Mouse (Mus musculus) thymus, adult 2 months (tissue): ENCODE measurements around the gene Gm20498. TPM values are rescaled to one million over a fixed set of nuclear protein-coding genes. Genes with fewer than 3 reads are reported as not detected.

Source experiments
- DNase-seq: peaks from one replicate; pipeline ENCODE4 v3.0.0; 2021
- H3K27ac ChIP-seq: fragments of 200-500 bp; 2 replicates; pipeline ENCODE4 v1.5.1; 2012; ENCODE audit warnings: low read length, control low read depth; ENCODE audit not compliant: control insufficient read depth, insufficient read depth
- H3K27me3 ChIP-seq: fragments of 200-500 bp; 2 replicates; pipeline ENCODE4 v1.6.1; 2012; ENCODE audit warnings: mild to moderate bottlenecking, low read length, moderate library complexity, mixed read lengths; ENCODE audit not compliant: control insufficient read depth, insufficient read depth
- H3K36me3 ChIP-seq: fragments of 200-500 bp; 2 replicates; pipeline ENCODE4 v1.6.1; 2012; ENCODE audit warnings: mild to moderate bottlenecking, low read length, moderate library complexity; ENCODE audit not compliant: control insufficient read depth, insufficient read depth
- H3K4me1 ChIP-seq: fragments of 200-500 bp; replicated peaks from 2 replicates; pipeline ENCODE4 v1.6.1; 2012; ENCODE audit warnings: low read length; ENCODE audit not compliant: control insufficient read depth, insufficient read depth
- H3K4me3 ChIP-seq: fragments of 200-500 bp; 2 replicates; pipeline ENCODE4 v1.5.1; 2012; ENCODE audit warnings: mild to moderate bottlenecking, low read length, control low read depth, moderate library complexity; ENCODE audit not compliant: control insufficient read depth, insufficient read depth
- CTCF ChIP-seq: fragments of 200-500 bp; IDR thresholded peaks from 2 replicates; pipeline ENCODE4 v1.5.1; 2012; ENCODE audit warnings: mild to moderate bottlenecking, control low read depth, low read length, moderate library complexity, borderline replicate concordance; ENCODE audit not compliant: control insufficient read depth, poor library complexity, insufficient read depth; ENCODE audit errors: extremely low read depth
- POLR2A ChIP-seq: fragments of 200-500 bp; IDR thresholded peaks from 2 replicates; pipeline ENCODE4 v1.6.1; 2012; ENCODE audit warnings: mild to moderate bottlenecking, low read length, control low read depth, moderate library complexity; ENCODE audit not compliant: control insufficient read depth, poor library complexity, insufficient read depth; ENCODE audit errors: extremely low read depth
- WGBS: fragments of 180-500 bp; shearing (Covaris S2); methylation state at CpG from one replicate; pipeline ENCODE4 v1.1.7; 2018; 5-methylcytosine and 5-hydroxymethylcytosine counted together
- polyA plus RNA-seq: library from polyadenylated mRNA; depleted of rRNA; stranded (reverse); fragments of >200 nt; gene quantifications from 2 replicates; pipeline ENCODE4 v1.2.3, GENCODE M21; 2012

The Gm20498 gene
- polyA plus RNA-seq, 1 experiment, result 33.0 TPM

DNA sequence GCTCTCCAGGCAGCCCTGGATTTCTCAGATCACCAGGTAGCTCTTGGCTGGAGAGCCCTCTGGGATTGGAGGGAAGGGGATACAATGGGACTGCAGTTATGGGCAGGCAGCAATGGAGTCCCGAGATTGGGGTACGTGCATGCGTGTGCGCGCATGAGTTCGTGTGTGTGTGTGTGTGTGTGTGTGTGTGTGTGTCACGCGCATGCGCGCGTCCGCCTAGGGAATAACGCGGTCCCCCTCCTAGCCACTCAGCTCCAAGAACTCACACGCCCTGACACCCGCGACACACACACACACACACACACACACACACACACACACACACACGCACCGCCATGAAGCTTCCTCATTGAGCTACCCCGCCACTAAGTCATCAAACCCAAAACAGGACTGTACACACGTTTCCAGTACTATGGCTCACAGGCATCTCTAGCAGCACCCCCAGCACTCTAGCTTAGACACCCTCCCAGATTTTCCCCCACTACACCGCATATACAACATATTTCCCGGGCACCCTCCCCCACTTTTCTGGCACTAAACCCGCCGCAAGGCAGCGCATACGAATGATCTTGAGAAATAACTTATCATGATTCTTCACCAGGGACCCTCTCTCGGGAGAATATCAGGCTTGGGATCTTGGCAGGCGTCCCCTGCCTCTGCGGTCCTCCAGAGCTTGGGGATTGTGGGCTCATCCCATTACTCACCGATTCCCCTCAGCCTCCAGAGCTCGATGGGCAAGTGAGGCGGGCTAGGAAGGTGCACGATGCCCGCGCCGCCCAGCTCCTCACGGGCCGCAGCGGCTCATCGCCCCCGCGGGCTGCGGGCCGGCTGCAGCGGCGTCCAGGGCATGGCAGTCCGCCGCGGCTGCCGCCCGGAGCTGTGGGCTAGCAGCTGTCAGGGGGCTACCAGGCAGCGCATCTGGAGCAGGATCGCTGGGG lies 200.5 kb downstream of the Gm20498 start:
- H3K4me3 ChIP-seq, result no peak overlapping the region
- 5% methylated on average over 46 of the region's 54 CpGs for WGBS
- no peaks in the 10 kb centered on the region for H3K4me1 ChIP-seq
- DNase-seq, result no peak
- no peak overlapping the region for H3K27ac ChIP-seq
- peaks cover 8% of the 10 kb centered on the region; the same call in 1 of the 2 replicates for H3K27me3 ChIP-seq
- TF ChIP-seq CTCF, result no peak
- no peaks in the 10 kb centered on the region for H3K36me3 ChIP-seq

DNA sequence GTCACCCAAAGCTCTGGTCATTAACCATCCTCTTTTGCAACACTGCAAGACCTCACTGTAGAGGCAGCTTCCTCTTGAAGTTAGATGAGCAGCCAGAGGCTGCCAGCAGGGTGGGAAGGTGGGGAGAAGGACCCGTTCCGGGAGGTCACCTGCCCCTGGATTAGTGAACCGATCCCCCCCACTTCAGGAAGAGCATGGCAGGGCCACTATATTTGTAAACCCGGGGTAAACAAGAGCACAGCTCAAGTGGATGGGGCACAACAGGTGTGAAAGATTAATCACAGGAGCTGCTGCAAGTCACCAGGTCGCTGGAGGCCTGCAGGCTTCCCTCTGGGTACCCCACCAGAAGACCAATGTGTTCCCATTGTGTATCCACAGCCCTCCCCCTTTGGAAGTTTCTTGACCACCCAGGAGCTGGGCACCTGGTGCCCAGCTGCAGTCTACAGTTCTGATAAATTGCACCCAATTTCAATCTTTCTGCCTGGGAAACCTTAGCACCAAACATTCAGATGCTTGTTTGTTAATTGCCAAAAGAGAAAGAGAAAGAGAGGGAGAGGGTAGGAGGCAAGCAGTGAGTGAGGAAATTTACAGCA lies 201.6 kb downstream of the Gm20498 start:
- no peaks in the 10 kb centered on the region for H3K4me1 ChIP-seq
- no peak overlapping the region for H3K4me3 ChIP-seq
- H3K27me3 ChIP-seq, result peaks cover 8% of the 10 kb centered on the region; the same call in 1 of the 2 replicates
- WGBS, result 61% methylated on average over 5 of the region's 5 CpGs
- no peak overlapping the region for H3K27ac ChIP-seq
- no peaks in the 10 kb centered on the region for H3K36me3 ChIP-seq
- TF ChIP-seq POLR2A (no peak), CTCF (no peak)
- no peak for DNase-seq

DNA sequence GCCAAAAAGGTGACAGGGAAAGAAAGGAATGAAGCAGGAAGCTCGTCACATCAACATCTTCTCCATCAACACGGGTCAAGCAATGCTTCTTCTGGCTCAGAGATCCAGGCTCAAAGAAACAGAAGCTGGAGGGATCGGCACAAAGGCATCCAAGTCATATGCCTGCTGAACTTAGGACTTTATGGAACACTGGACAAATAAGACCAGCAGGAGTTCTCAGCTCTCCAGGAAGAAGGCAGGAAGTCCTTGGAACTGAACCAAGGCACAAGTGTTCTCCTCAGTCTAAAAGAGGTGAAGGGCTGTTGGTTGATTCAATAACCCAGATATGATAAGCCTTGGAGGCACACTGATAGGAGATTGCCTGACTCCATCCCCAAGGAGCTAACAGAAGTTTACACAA lies 207.7 kb downstream of the Gm20498 start:
- H3K4me1 ChIP-seq, result no peaks in the 10 kb centered on the region
- 91% methylated on average over 3 of the region's 3 CpGs for WGBS
- no peak for TF ChIP-seq CTCF
- no peak for TF ChIP-seq POLR2A
- H3K4me3 ChIP-seq, result no peak overlapping the region
- H3K36me3 ChIP-seq, result no peaks in the 10 kb centered on the region
- DNase-seq, result no peak
- H3K27me3 ChIP-seq, result no peaks in the 10 kb centered on the region
- no peak overlapping the region for H3K27ac ChIP-seq

DNA sequence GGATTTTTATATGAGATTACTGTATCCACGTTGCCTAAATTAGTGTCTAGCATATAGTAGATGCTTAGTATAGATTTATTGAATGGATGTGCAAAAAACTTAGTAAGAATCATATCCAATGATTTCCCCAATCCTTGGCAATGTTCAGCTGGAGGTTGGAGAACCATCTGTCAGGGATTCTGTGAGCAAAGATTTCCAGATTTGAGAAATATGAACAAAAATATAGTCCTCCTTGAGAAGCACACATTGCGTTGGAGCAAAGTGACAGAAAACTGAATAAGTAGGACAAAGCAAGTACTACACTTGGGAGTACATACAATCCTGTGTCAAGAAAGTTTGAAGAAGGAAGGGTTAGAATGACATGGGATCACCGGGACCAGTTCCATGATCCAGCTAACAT lies 208.6 kb downstream of the Gm20498 start:
- 96% methylated on average over 3 of the region's 3 CpGs for WGBS

DNA sequence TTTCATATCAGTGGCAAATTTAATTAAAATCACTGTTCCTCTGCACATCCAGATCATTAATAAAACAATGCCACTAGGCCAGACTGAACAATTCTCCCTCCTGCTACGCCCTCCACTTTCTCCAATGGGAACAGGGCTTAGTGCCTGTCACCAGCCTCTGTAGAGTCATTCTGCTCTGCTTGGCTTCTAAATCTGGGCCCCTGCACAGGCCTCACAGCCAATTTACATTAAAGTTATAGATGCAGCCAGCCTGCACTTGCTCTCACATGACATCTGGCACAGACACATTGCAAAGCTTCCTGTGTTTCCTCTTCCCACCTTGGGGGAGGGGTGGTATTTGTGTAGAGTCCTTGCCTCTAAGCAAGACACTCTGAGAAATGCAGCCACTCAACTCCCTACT lies 211.7 kb downstream of the Gm20498 start:
- H3K4me3 ChIP-seq, result no peak overlapping the region
- no peak for DNase-seq
- H3K36me3 ChIP-seq, result no peaks in the 10 kb centered on the region
- no peaks in the 10 kb centered on the region for H3K27me3 ChIP-seq
- 93% methylated on average over 1 of the region's 1 CpGs for WGBS
- no peak for TF ChIP-seq POLR2A
- TF ChIP-seq CTCF, result no peak
- H3K4me1 ChIP-seq, result no peaks in the 10 kb centered on the region
- no peak overlapping the region for H3K27ac ChIP-seq

More for the DNA sequence above, 208.6 kb downstream of the Gm20498 start:
- Histone ChIP-seq H3K4me1 (no peaks in the 10 kb centered on the region), H3K36me3 (no peaks in the 10 kb centered on the region), H3K27me3 (no peaks in the 10 kb centered on the region), H3K4me3 (no peak overlapping the region), H3K27ac (no peak overlapping the region)
- DNase-seq, result no peak
- TF ChIP-seq POLR2A (no peak), CTCF (no peak)

DNA sequence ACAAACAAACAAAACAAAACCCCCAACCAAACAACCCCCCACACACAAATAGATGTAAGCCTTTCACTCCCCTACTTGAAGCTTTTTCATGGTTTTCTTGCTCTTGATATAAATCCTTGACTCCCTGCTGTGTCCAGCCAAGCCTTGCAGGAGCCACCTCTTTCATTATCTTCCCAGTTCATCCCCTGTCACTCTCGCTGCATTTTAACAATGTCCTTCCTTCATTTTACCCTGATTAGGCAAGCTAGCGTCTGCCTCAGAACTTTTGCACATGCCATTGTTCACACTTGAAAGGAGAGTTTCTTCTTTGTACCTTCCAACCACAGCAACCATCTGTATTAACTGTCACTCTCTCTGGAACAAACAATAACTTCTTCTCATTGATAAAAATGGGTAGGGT lies 214.9 kb downstream of the Gm20498 start:
- H3K36me3 ChIP-seq, result no peaks in the 10 kb centered on the region
- H3K4me3 ChIP-seq, result no peak overlapping the region
- no peak for TF ChIP-seq POLR2A
- TF ChIP-seq CTCF, result no peak
- 45% methylated on average over 2 of the region's 2 CpGs for WGBS
- no peaks in the 10 kb centered on the region for H3K4me1 ChIP-seq
- DNase-seq, result no peak
- no peak overlapping the region for H3K27ac ChIP-seq
- H3K27me3 ChIP-seq, result no peaks in the 10 kb centered on the region
